Mouse (Mus musculus): ENCODE data around the gene Trak2.

The Trak2 gene

GRCm38 (mm10) chr1:58885646-58886045, 87.6 kb downstream of the Trak2 start:
- WGBS: 79% methylated on average over 4 of the region's 4 CpGs

GRCm38 (mm10) chr1:58883279-58883678, 90.0 kb downstream of the Trak2 start:
- WGBS: 90% methylated on average over 9 of the region's 9 CpGs

GRCm38 (mm10) chr1:58879291-58879690, 93.9 kb downstream of the Trak2 start:
- 93% methylated on average over 2 of the region's 2 CpGs for WGBS

DNA sequence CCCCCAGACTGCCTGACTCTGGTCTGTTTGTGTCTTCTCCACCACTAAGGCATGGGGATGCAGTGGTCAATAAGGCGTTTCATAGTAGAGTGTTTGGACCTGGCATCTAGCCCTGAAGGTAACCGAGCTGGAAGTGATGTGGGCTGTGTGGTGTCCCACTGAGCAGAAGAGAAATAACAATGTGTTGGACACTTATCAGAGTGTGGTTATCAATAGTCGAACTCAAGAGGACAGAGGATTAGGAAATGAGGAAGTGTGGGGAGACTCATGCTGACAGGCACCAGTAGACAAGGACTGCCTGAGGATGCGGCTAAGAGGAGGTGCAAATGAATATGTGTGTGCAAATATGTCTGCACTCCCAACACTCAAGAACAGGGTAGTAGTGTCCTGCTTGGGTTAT, 96.7 kb downstream of the Trak2 start:
- WGBS: 81% methylated on average over 4 of the region's 4 CpGs

GRCm38 (mm10) chr1:58860586-58860985, 112.6 kb downstream of the Trak2 start:
- 49% methylated on average over 3 of the region's 3 CpGs for WGBS

- 64% methylated on average over 13 of the region's 13 CpGs for WGBS
Measured at GRCm38 (mm10) chr1:58859738-58860365, 113.4 kb downstream of the Trak2 start.

DNA sequence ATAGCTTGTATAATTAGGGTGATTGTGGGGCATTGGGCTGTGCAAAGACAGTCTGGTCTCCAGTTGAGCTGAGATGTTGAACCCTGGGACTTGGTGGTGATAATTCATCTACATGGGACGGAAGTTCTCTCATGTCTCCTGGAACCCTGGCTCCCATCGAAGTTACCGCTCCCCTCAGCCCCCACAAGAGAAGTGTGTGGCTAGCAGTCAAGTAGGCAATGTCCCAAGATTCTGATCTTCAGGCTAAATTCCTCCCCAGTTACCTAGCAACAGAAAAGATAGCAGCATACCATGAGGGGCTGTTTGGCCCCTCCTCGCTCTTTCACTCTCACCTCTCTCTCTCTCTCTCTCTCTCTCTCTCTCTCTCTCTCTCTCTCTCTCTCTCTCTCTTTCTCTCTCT, 114.1 kb downstream of the Trak2 start:
- 59% methylated on average over 4 of the region's 4 CpGs for WGBS

- 40% methylated on average over 3 of the region's 3 CpGs for WGBS
Measured at GRCm38 (mm10) chr1:58856811-58857210, 116.4 kb downstream of the Trak2 start.
